Comparison of ENCODE assay signal across 8 mouse cellular contexts in genomic region chr11:69059357-69059974, GRCm38 (mm10). TPM values are rescaled to one million over a fixed set of nuclear protein-coding genes. Genes with fewer than 3 reads are reported as not detected.
DNase-seq lines count a peak whose midpoint lies in the region; ATAC-seq lines count a peak whose summit lies in the region.

TSS of gene Borcs6 (plus strand) at chr11:69059717.

- H3K4me2 ChIP-seq in hindbrain, embryonic 15.5 days: peak within 1 kb of the TSS; percentile 68

- H3K4me1 ChIP-seq in hindbrain, embryonic 15.5 days (replicated peaks): peaks cover 39% of the 10 kb centered on the region

- H3K36me3 ChIP-seq in hindbrain, embryonic 15.5 days: no peaks in the 10 kb centered on the region
- H3K36me3 ChIP-seq in macrophage (ENCODE audit: inconsistent target): no peaks in the 10 kb centered on the region

- WGBS in hindbrain, embryonic 15.5 days: under 1% methylated on average over 64 of the region's 64 CpGs
- 1% methylated on average over 43 of the region's 64 CpGs for WGBS in macrophage (ENCODE audit: missing documents)

- peak; percentile 99 for DNase-seq in R1 (ENCODE audit: low read depth, low spot score)
- DNase-seq in cerebellum, postnatal 25 days: peak; percentile 94 to 95
- DNase-seq in frontal cortex, postnatal 36 days (ENCODE audit: low spot score in 2 of 2): peak; percentile 95 to 97
- peak; percentile 91 to 96 for DNase-seq in left cerebral cortex, adult 18-20 months (ENCODE audit: low spot score in 2 of 2)
- peak; percentile 99 for DNase-seq in right cerebral cortex, adult 18-20 months
- peak; percentile 73 for DNase-seq in urinary bladder, postnatal 10 days (ENCODE audit: low spot score)

- H3K9me3 ChIP-seq in hindbrain, embryonic 15.5 days: no peaks in the 10 kb centered on the region

- peaks cover 28% of the 10 kb centered on the region; the same call in 1 of the 2 replicates for H3K79me2 ChIP-seq in macrophage (ENCODE audit: inconsistent target)

- H3K27me3 ChIP-seq in hindbrain, embryonic 15.5 days: no peaks in the 10 kb centered on the region

- H3K9ac ChIP-seq in hindbrain, embryonic 15.5 days: peak within 1 kb of the TSS; percentile 87

- H3K27ac ChIP-seq in hindbrain, embryonic 15.5 days (replicated peaks): peak within 1 kb of the TSS; percentile 95
- peak within 1 kb of the TSS; percentile 80 for H3K27ac ChIP-seq in macrophage

- H3K4me3 ChIP-seq in hindbrain, embryonic 15.5 days: peak within 1 kb of the TSS; percentile 79
- peak within 1 kb of the TSS; percentile 88 for H3K4me3 ChIP-seq in macrophage (ENCODE audit: inconsistent target)

- ATAC-seq in hindbrain, embryonic 15.5 days (ENCODE audit: low FRiP score, low read depth): peak; percentile 95

RNA-seq across cellular contexts. Expression of gene Borcs6, which starts in this region (rescaled TPM):
- polyA plus RNA-seq in hindbrain, embryonic 15.5 days (2015; fragmentation: Nextera tagmentation; extraction: Ambion mirVana): 22.1 and 23.1 TPM in 2 replicates
- total RNA-seq in left cerebral cortex, adult 18-20 months (2021): 10 to 100 TPM; 35.2 to 38.0 TPM
- 10 to 100 TPM in 17 of 26 experiments, 1 to 10 TPM in 9; 3.6 to 22.4 (median 12.0) TPM for total RNA-seq in macrophage (2018; cell fraction: chromatin; rRNA removed)
- total RNA-seq in macrophage (2018; cell fraction: cytosol; rRNA removed): 10 to 100 TPM; 21.1 to 43.6 (median 31.0) TPM
- total RNA-seq in macrophage (2018; cell fraction: nucleus; rRNA removed): 10 to 100 TPM; 13.9 to 44.9 (median 28.3) TPM
- 11.7 to 37.1 TPM (median 15.6 TPM) in 3 replicates for polyA plus RNA-seq in macrophage (2018)

Comparison
In these comparisons a context has a peak if more than half of its experiments do, and no peak if none do; other contexts are left out.
1. Peak in every context shown above with its lines: DNase-seq, ATAC-seq, H3K4me3 ChIP-seq and H3K27ac ChIP-seq.